Mouse (Mus musculus) ovary, postnatal 36 days (tissue): Measurements from ENCODE around the gene Ska3.

Experiments used
- DNase-seq: peaks from one replicate; pipeline ENCODE4 v3.0.0; 2022; ENCODE audit warnings: low spot score, mixed read lengths

The Ska3 gene

DNA sequence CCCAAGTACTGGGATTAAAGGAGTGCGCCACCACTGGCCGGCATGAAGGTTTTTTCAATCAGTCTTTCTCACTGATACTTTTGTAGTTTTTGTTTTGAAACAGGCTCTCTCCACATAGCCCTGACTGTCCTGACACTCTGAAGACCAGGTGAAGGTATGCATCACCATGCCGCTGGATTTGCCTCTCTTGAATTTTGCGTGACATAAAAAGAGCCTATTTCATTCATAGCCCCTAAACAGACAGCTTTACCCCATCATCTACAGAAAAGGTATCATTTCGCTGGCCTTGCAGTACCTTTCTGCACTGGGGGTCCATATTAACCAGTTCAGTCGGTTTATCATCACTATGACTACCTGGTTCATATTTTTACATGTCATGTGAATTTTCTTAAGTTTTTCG is 28.4 kb downstream of the Ska3 start:
- peak; percentile 4 for DNase-seq

GRCm38 (mm10) chr14:57791171-57791570 is 34.8 kb downstream of the Ska3 start:
- DNase-seq, result no peak

- DNase-seq, result no peak
Measured at GRCm38 (mm10) chr14:57789759-57790158, 36.2 kb downstream of the Ska3 start.

GRCm38 (mm10) chr14:57789311-57789710 is 36.7 kb downstream of the Ska3 start:
- DNase-seq, result no peak

GRCm38 (mm10) chr14:57787406-57787805 is 38.6 kb downstream of the Ska3 start:
- DNase-seq, result no peak

- no peak for DNase-seq
Measured at GRCm38 (mm10) chr14:57772157-57772815, 53.7 kb downstream of the Ska3 start.

- no peak for DNase-seq
Measured at GRCm38 (mm10) chr14:57769102-57769501, 56.9 kb downstream of the Ska3 start.

DNA sequence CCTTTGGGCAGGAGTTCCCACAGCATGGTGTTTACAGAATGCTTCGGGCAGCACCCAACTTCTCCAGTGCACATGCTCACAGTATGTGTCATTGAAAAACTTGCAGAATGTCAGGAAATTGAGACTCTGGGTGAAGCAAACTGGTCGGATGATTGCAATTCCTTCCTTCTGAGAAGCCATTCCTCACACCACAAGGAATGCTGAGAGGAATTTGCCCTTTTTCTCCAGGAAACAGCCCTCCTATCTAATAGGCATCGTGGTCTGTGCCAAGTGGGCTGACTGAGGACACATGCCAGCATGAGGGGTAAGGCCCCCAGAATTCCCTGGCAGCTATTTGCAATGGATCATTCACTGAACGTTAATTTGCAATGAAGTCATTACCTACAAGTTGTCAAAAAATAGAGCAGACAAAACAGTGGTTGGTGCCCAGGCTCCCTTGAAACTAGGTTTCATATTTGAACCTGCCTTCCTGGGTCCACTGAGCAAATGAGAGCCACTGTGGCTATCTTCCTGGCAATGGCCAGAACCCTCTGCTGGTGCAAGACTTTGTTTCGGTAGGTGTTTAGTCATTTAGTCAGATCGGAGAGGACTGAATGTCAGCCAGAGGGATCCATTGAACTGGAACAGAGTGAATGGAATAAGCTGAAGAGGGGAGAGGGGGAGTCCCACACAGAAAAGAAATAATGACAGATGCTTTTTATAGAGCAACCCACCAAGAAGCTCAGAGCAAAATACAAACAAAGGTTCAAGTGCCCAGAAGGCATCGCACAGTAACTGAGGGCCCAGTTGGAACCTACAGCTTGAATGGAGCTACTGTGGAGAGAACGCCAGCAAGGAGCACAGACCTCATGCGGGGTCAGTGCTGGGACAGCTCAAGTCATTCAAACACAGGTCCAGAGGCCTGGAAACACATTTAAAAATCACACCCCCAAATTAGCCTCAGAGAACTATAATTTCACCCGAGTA is 65.3 kb downstream of the Ska3 start:
- DNase-seq, result no peak

GRCm38 (mm10) chr14:57758237-57758636 is 67.7 kb downstream of the Ska3 start, which contains the start of gene Lats2:
TSS of gene Lats2 (minus strand) at chr14:57758388.
- no peak for DNase-seq
